Mouse (Mus musculus): ENCODE data around the gene Atp2b4. TPM values are rescaled to one million over a fixed set of nuclear protein-coding genes. Genes with fewer than 3 reads are reported as not detected.
"Not testable (repeated sequence)": the region's sequence is repeated elsewhere in the genome, so short reads cannot be mapped to it uniquely, and the experiment has no call there.

The Atp2b4 gene
- total and polyA plus RNA-seq, 2 experiments from 2014 or later = 11.4 to 69.1 TPM

GRCm38 (mm10) chr1:133701824-133702223 is 99.0 kb downstream of the Atp2b4 start:
- ATAC-seq; H3K4me2 ChIP-seq (ENCODE audit: low read depth); H3K4me1 ChIP-seq (ENCODE audit: insufficient read depth); H3K27ac ChIP-seq (ENCODE audit: low read depth, low read length); H3K9me3 ChIP-seq (ENCODE audit: low read length); H3K4me3 ChIP-seq (ENCODE audit: low read depth, low read length); H3K27me3 ChIP-seq (ENCODE audit: insufficient read depth, low read length); DNase-seq; H3K9ac ChIP-seq: not testable (repeated sequence)
- 8% methylated on average over 1 of the region's 2 CpGs for WGBS
- TF ChIP-seq CTCF (IDR thresholded peaks at IDR 0.05; ENCODE audit: low read depth) = peak; percentile 47
- peaks cover 10% of the 10 kb centered on the region for H3K36me3 ChIP-seq (ENCODE audit: insufficient read depth)

GRCm38 (mm10) chr1:133697935-133698620 is 102.8 kb downstream of the Atp2b4 start:
- 93% methylated on average over 12 of the region's 12 CpGs for WGBS
- no peak for DNase-seq
- no peak for ATAC-seq
- no peak overlapping the region for H3K4me3 ChIP-seq (ENCODE audit: low read depth, low read length)
- H3K4me1 ChIP-seq (ENCODE audit: insufficient read depth) = no peaks in the 10 kb centered on the region
- H3K9me3 ChIP-seq (ENCODE audit: low read length) = no peaks in the 10 kb centered on the region
- no peak overlapping the region for H3K9ac ChIP-seq
- TF ChIP-seq CTCF (IDR thresholded peaks at IDR 0.05; ENCODE audit: low read depth) = no peak
- H3K4me2 ChIP-seq (ENCODE audit: low read depth) = no peak overlapping the region
- H3K36me3 ChIP-seq (ENCODE audit: insufficient read depth) = no peaks in the 10 kb centered on the region
- H3K27ac ChIP-seq (ENCODE audit: low read depth, low read length) = no peak overlapping the region
- H3K27me3 ChIP-seq (ENCODE audit: insufficient read depth, low read length) = no peaks in the 10 kb centered on the region

- no peak for ATAC-seq
- Histone ChIP-seq H3K4me1 (ENCODE audit: insufficient read depth) (no peaks in the 10 kb centered on the region), H3K27ac (ENCODE audit: low read depth, low read length) (no peak overlapping the region), H3K4me2 (ENCODE audit: low read depth) (no peak overlapping the region), H3K9ac (no peak overlapping the region), H3K4me3 (ENCODE audit: low read depth, low read length) (no peak overlapping the region), H3K9me3 (ENCODE audit: low read length) (no peaks in the 10 kb centered on the region), H3K27me3 (ENCODE audit: insufficient read depth, low read length) (no peaks in the 10 kb centered on the region), H3K36me3 (ENCODE audit: insufficient read depth) (no peaks in the 10 kb centered on the region)
- WGBS = 13% methylated on average over 7 of the region's 7 CpGs
- no peak for TF ChIP-seq CTCF (IDR thresholded peaks at IDR 0.05; ENCODE audit: low read depth)
- no peak for DNase-seq
Measured at GRCm38 (mm10) chr1:133695901-133696300, 104.9 kb downstream of the Atp2b4 start.

- WGBS = 95% methylated on average over 1 of the region's 1 CpGs
- no peak for TF ChIP-seq CTCF (IDR thresholded peaks at IDR 0.05; ENCODE audit: low read depth)
- Histone ChIP-seq H3K4me2 (ENCODE audit: low read depth) (no peak overlapping the region), H3K4me3 (ENCODE audit: low read depth, low read length) (no peak overlapping the region), H3K27ac (ENCODE audit: low read depth, low read length) (no peak overlapping the region), H3K4me1 (ENCODE audit: insufficient read depth) (no peaks in the 10 kb centered on the region), H3K9ac (no peak overlapping the region), H3K36me3 (ENCODE audit: insufficient read depth) (no peaks in the 10 kb centered on the region), H3K27me3 (ENCODE audit: insufficient read depth, low read length) (no peaks in the 10 kb centered on the region), H3K9me3 (ENCODE audit: low read length) (no peaks in the 10 kb centered on the region)
- DNase-seq = no peak
- ATAC-seq = no peak
Measured at GRCm38 (mm10) chr1:133694876-133695275, 106.0 kb downstream of the Atp2b4 start.

GRCm38 (mm10) chr1:133694301-133694700 is 106.5 kb downstream of the Atp2b4 start:
- ATAC-seq (no peak), DNase-seq (no peak)
- 10% methylated on average over 1 of the region's 1 CpGs for WGBS
- H3K27ac ChIP-seq (ENCODE audit: low read depth, low read length) = no peak overlapping the region
- TF ChIP-seq CTCF (IDR thresholded peaks at IDR 0.05; ENCODE audit: low read depth) = no peak
- no peaks in the 10 kb centered on the region for H3K36me3 ChIP-seq (ENCODE audit: insufficient read depth)
- H3K4me1 ChIP-seq (ENCODE audit: insufficient read depth) = no peaks in the 10 kb centered on the region
- H3K27me3 ChIP-seq (ENCODE audit: insufficient read depth, low read length) = no peaks in the 10 kb centered on the region
- no peak overlapping the region for H3K4me2 ChIP-seq (ENCODE audit: low read depth)
- no peaks in the 10 kb centered on the region for H3K9me3 ChIP-seq (ENCODE audit: low read length)
- no peak overlapping the region for H3K9ac ChIP-seq
- no peak overlapping the region for H3K4me3 ChIP-seq (ENCODE audit: low read depth, low read length)

GRCm38 (mm10) chr1:133693536-133694114 is 107.2 kb downstream of the Atp2b4 start:
- WGBS = 71% methylated on average over 11 of the region's 11 CpGs
- DNase-seq (no peak), ATAC-seq (no peak)
- no peaks in the 10 kb centered on the region for H3K9me3 ChIP-seq (ENCODE audit: low read length)
- H3K4me3 ChIP-seq (ENCODE audit: low read depth, low read length) = no peak overlapping the region
- no peak overlapping the region for H3K27ac ChIP-seq (ENCODE audit: low read depth, low read length)
- no peak overlapping the region for H3K4me2 ChIP-seq (ENCODE audit: low read depth)
- no peaks in the 10 kb centered on the region for H3K36me3 ChIP-seq (ENCODE audit: insufficient read depth)
- no peak overlapping the region for H3K9ac ChIP-seq
- no peaks in the 10 kb centered on the region for H3K4me1 ChIP-seq (ENCODE audit: insufficient read depth)
- no peaks in the 10 kb centered on the region for H3K27me3 ChIP-seq (ENCODE audit: insufficient read depth, low read length)
- no peak for TF ChIP-seq CTCF (IDR thresholded peaks at IDR 0.05; ENCODE audit: low read depth)

GRCm38 (mm10) chr1:133692195-133692594 is 108.6 kb downstream of the Atp2b4 start:
- TF ChIP-seq CTCF (IDR thresholded peaks at IDR 0.05; ENCODE audit: low read depth) = no peak
- Histone ChIP-seq H3K4me3 (ENCODE audit: low read depth, low read length) (no peak overlapping the region), H3K4me1 (ENCODE audit: insufficient read depth) (no peaks in the 10 kb centered on the region), H3K9me3 (ENCODE audit: low read length) (no peaks in the 10 kb centered on the region), H3K27me3 (ENCODE audit: insufficient read depth, low read length) (no peaks in the 10 kb centered on the region), H3K36me3 (ENCODE audit: insufficient read depth) (no peaks in the 10 kb centered on the region), H3K4me2 (ENCODE audit: low read depth) (no peak overlapping the region), H3K9ac (no peak overlapping the region), H3K27ac (ENCODE audit: low read depth, low read length) (no peak overlapping the region)
- DNase-seq (no peak), ATAC-seq (no peak)
- WGBS = 38% methylated on average over 4 of the region's 4 CpGs
